Mouse (Mus musculus) limb, embryonic 14.5 days (tissue): ENCODE measurements around the gene Slc25a19. TPM values are rescaled to one million over a fixed set of nuclear protein-coding genes. Genes with fewer than 3 reads are reported as not detected.

Experiments used
- ATAC-seq: fragments of 200-750 bp; cut with Nextera tagmentation; 2 replicates; pipeline ENCODE4 v1.8.0; 2017; ENCODE audit warnings: low read depth, moderate number of reproducible peaks, moderate TSS enrichment; ENCODE audit not compliant: low FRiP score
- DNase-seq: peaks from one replicate; pipeline ENCODE4 v3.0.0-alpha.2; 2015; ENCODE audit warnings: low spot score
- H3K27ac ChIP-seq: fragments of 300-500 bp; sonication (generic); replicated peaks from 2 replicates; pipeline ENCODE4 v1.5.1; 2014; ENCODE audit warnings: low read depth, mild to moderate bottlenecking, low read length, moderate library complexity, mixed read lengths
- H3K27me3 ChIP-seq: fragments of 300-500 bp; sonication (generic); 2 replicates; pipeline ENCODE4 v1.6.1; 2014; ENCODE audit warnings: low read length, mixed read lengths; ENCODE audit not compliant: control insufficient read depth, insufficient read depth
- H3K36me3 ChIP-seq: fragments of 300-500 bp; sonication (generic); 2 replicates; pipeline ENCODE4 v1.6.1; 2014; ENCODE audit warnings: mild to moderate bottlenecking, low read length, moderate library complexity, mixed read lengths; ENCODE audit not compliant: control insufficient read depth, insufficient read depth
- H3K4me1 ChIP-seq: fragments of 300-500 bp; sonication (generic); 2 replicates; pipeline ENCODE4 v1.6.1; 2014; ENCODE audit warnings: antibody characterized with exemption, low read length, mixed read lengths; ENCODE audit not compliant: control insufficient read depth, insufficient read depth
- H3K4me2 ChIP-seq: fragments of 300-500 bp; sonication (generic); replicated peaks from 2 replicates; pipeline ENCODE4 v1.6.1; 2014; ENCODE audit warnings: low read depth, mild to moderate bottlenecking, low read length, moderate library complexity; ENCODE audit not compliant: severe bottlenecking
- H3K4me3 ChIP-seq: fragments of 300-500 bp; sonication (generic); replicated peaks from 2 replicates; pipeline ENCODE4 v1.5.1; 2014; ENCODE audit warnings: low read length
- H3K9ac ChIP-seq: fragments of 300-500 bp; sonication (generic); 2 replicates; pipeline ENCODE4 v1.6.1; 2014; ENCODE audit warnings: mild to moderate bottlenecking, low read depth, low read length, moderate library complexity; ENCODE audit not compliant: severe bottlenecking
- H3K9me3 ChIP-seq: fragments of 300-500 bp; sonication (generic); 2 replicates; pipeline ENCODE4 v1.6.1; 2016; ENCODE audit warnings: low read length; ENCODE audit not compliant: control insufficient read depth
- POLR2A ChIP-seq: fragments of 200-500 bp; IDR thresholded peaks from 2 replicates; pipeline ENCODE4 v1.8.0; 2012; ENCODE audit warnings: inconsistent platforms, mild to moderate bottlenecking, moderate library complexity, borderline replicate concordance; ENCODE audit not compliant: insufficient read depth, insufficient read length; ENCODE audit errors: extremely low read depth
- WGBS: fragments of 180-500 bp; shearing (Covaris S2); extraction: QIAGEN DNeasy Blood & Tissue Kit; methylation state at CpG from one replicate; pipeline ENCODE4 v1.1.7; 2014; 5-methylcytosine and 5-hydroxymethylcytosine counted together
- polyA plus RNA-seq, 2 experiments: library from polyadenylated mRNA; depleted of rRNA in 1 of 2; stranded (reverse) in 1 of 2; unstranded in 1 of 2; fragments of >200 nt; fragmentation: Nextera tagmentation in 1 of 2; extraction: Ambion mirVana in 1 of 2; gene quantifications; 2 replicates each; pipeline versions ENCODE4 v1.2.1 to v1.2.3; 2012 to 2014

Slc25a19 gene
- polyA plus RNA-seq, 2 experiments = 20.9 to 30.7 TPM

DNA sequence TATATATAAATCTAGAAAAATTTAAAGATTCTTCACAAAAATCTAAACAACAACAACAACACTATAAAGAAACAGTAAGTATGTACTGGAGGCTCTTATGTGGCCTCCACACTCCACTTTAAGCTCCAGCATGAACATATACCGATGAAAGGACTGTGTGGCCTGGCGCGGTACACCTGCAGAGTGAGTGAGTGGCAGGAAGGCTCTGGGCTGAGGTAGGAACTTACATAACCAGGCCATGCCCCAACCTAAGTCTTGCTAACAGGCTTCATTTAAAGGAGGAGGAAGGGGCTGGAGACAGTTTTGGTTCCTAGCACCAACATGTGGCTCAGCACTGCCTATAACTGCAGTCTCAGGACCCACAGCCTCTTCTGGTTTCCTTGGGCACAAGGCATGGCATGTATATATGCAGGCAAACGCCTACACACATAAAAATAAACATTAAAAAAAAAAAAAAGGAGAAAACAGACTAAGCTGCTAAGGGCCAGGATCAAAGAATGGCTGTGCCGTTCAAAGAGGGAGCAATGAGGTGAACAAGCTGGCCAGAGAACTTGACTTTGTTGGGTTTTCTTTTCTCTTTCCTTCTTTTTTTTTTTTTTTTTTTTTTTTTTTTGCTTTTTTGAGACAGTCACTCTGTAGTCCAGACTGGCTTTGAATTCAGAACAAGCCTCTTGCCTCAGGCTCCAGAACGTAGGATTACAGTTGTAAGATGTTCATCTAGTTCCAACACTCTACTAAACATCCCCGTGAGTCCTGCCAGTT, 44.3 kb upstream of the Slc25a19 start:
- no peaks in the 10 kb centered on the region for H3K27me3 ChIP-seq
- no peak overlapping the region for H3K4me2 ChIP-seq
- WGBS = 76% methylated on average over 7 of the region's 7 CpGs
- H3K9ac ChIP-seq = no peak overlapping the region
- H3K4me1 ChIP-seq = peaks cover 8% of the 10 kb centered on the region
- no peaks in the 10 kb centered on the region for H3K36me3 ChIP-seq
- TF ChIP-seq POLR2A = no peak
- ATAC-seq (no peak), DNase-seq (no peak)
- H3K9me3 ChIP-seq = no peaks in the 10 kb centered on the region
- no peak overlapping the region for H3K27ac ChIP-seq
- H3K4me3 ChIP-seq = no peak overlapping the region

DNA sequence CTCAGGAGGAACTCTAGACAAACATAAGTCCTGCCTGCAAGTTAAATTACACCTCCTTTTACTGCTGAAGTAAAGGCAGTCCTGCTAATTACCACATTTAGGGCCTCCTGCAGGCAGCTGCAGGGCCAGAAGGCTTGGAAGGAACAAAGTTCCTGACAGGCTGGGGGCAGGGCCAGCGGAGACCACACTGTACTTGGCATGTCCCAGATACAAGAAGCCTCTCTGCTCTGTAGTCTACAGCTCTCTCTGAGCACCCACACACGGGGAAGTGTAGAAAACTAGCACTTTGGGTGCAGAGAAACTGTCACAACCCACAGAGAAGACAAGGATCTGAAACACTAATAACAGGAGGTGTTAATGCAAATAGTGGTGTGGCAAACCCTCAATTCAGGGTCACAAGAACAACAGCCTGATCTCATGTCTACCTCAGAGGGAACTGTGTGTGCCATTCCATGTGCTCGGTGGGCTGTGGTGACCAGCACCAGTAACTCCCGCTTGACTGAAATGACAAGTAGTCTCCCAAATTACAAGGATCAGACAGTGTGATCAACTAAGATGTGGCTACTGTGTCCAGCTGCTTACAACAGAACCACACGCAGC, 42.5 kb upstream of the Slc25a19 start:
- 15% methylated on average over 5 of the region's 5 CpGs for WGBS
- Histone ChIP-seq H3K36me3 (no peaks in the 10 kb centered on the region), H3K4me1 (peaks cover 8% of the 10 kb centered on the region), H3K9ac (peak overlapping the region; percentile 34; the same call in 1 of the 2 replicates), H3K27me3 (no peaks in the 10 kb centered on the region), H3K4me3 (no peak overlapping the region), H3K9me3 (no peaks in the 10 kb centered on the region), H3K4me2 (no peak overlapping the region), H3K27ac (0 out of 2 replicates have a peak overlapping the region, but pooled peaks have one; percentile 21)
- TF ChIP-seq POLR2A = no peak
- no peak for ATAC-seq
- no peak for DNase-seq

DNA sequence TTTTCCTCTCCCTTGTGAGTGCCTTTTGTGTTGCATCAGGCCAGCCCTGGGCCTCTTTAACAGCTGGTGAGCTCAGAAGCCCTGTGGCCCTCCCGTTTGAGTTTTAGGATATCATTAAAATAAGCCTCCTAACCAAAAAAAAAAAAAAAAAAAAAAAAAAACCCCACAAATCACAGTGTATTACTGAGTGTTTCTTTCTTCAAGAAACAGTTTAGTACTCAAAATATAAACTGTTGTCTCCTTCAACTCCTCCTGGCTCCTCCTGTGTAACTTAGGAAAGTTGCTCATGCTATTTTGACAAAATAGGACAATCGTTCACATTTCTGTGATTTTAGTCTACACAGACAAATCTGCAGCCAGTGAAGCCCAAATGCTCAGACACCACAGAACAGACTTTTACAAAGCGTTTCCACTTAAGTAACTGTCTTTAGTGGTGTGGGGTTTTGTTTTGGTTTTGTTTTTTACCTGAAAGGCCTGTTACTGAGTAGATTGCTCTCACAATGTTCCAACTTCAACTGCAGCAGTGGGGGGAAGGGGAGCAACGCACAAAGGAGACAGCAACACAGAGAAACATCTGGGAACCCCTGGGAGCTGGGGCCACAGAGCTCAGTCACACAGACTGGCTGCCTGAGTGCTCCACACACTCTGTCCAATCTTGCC, 35.7 kb upstream of the Slc25a19 start:
- Histone ChIP-seq H3K27ac (no peak overlapping the region), H3K4me1 (no peaks in the 10 kb centered on the region), H3K36me3 (no peaks in the 10 kb centered on the region), H3K9me3 (no peaks in the 10 kb centered on the region), H3K27me3 (no peaks in the 10 kb centered on the region), H3K9ac (no peak overlapping the region), H3K4me2 (no peak overlapping the region), H3K4me3 (no peak overlapping the region)
- no peak for DNase-seq
- TF ChIP-seq POLR2A = no peak
- no peak for ATAC-seq
- 64% methylated on average over 4 of the region's 4 CpGs for WGBS

GRCm38 (mm10) chr11:115660376-115660775, 32.3 kb upstream of the Slc25a19 start:
- no peak for ATAC-seq
- Histone ChIP-seq H3K4me1 (no peaks in the 10 kb centered on the region), H3K27me3 (no peaks in the 10 kb centered on the region), H3K4me2 (no peak overlapping the region), H3K27ac (no peak overlapping the region), H3K9ac (no peak overlapping the region), H3K4me3 (no peak overlapping the region), H3K9me3 (no peaks in the 10 kb centered on the region), H3K36me3 (peaks cover 4% of the 10 kb centered on the region; the same call in 1 of the 2 replicates)
- DNase-seq = no peak
- 98% methylated on average over 4 of the region's 4 CpGs for WGBS
- TF ChIP-seq POLR2A = no peak

GRCm38 (mm10) chr11:115658521-115658920, 30.4 kb upstream of the Slc25a19 start:
- DNase-seq (no peak), ATAC-seq (no peak)
- no peaks in the 10 kb centered on the region for H3K4me1 ChIP-seq
- no peak overlapping the region for H3K4me3 ChIP-seq
- no peak overlapping the region for H3K9ac ChIP-seq
- no peak overlapping the region for H3K27ac ChIP-seq
- H3K9me3 ChIP-seq = no peaks in the 10 kb centered on the region
- no peak overlapping the region for H3K4me2 ChIP-seq
- TF ChIP-seq POLR2A = no peak
- peaks cover 17% of the 10 kb centered on the region for H3K36me3 ChIP-seq
- H3K27me3 ChIP-seq = no peaks in the 10 kb centered on the region
- WGBS = 88% methylated on average over 6 of the region's 6 CpGs
